Mouse (Mus musculus) MN1 (cell line): Measurements from ENCODE around the gene Msh5.
A peak's percentile ranks its signal among the peaks of the same experiment; 100 is the strongest.
"Not testable (repeated sequence)": the region's sequence is repeated elsewhere in the genome, so short reads cannot be mapped to it uniquely, and the experiment has no call there.

Experiments
- DNase-seq: peaks from one replicate; pipeline ENCODE4 v3.0.0-alpha.2; 2016; ENCODE audit warnings: low spot score

Msh5 gene

GRCm38 (mm10) chr17:35023756-35024155 lies 22.8 kb downstream of the Msh5 start:
- DNase-seq, result no peak

GRCm38 (mm10) chr17:35023221-35023620 lies 23.3 kb downstream of the Msh5 start:
- no peak for DNase-seq

GRCm38 (mm10) chr17:35022541-35023060 lies 23.9 kb downstream of the Msh5 start:
- no peak for DNase-seq

- peak; percentile 55 for DNase-seq
Observed at GRCm38 (mm10) chr17:35021842-35022477, 24.6 kb downstream of the Msh5 start.

GRCm38 (mm10) chr17:35021163-35021808 lies 25.3 kb downstream of the Msh5 start:
- peak; percentile 89 for DNase-seq

- no peak for DNase-seq
Observed at GRCm38 (mm10) chr17:35020551-35020950, 26.0 kb downstream of the Msh5 start.

- no peak for DNase-seq
Observed at GRCm38 (mm10) chr17:35019894-35020293, 26.7 kb downstream of the Msh5 start.

GRCm38 (mm10) chr17:35018171-35018570 lies 28.4 kb downstream of the Msh5 start:
- DNase-seq, result no peak

- DNase-seq, result no peak
Observed at GRCm38 (mm10) chr17:35017706-35018030, 28.9 kb downstream of the Msh5 start.

- DNase-seq, result no peak
Observed at GRCm38 (mm10) chr17:35016791-35017705, 29.5 kb downstream of the Msh5 start.

GRCm38 (mm10) chr17:35016376-35016775 lies 30.2 kb downstream of the Msh5 start, which contains the start of gene Vwa7:
Gene Vwa7 (plus strand): TSS chr17:35016579.
- peak; percentile 94 for DNase-seq

GRCm38 (mm10) chr17:35015296-35015695 lies 31.2 kb downstream of the Msh5 start:
- no peak for DNase-seq

GRCm38 (mm10) chr17:35013221-35013620 lies 33.3 kb downstream of the Msh5 start:
- no peak for DNase-seq

GRCm38 (mm10) chr17:35012430-35012829 lies 34.1 kb downstream of the Msh5 start:
- no peak for DNase-seq

GRCm38 (mm10) chr17:35011440-35011839 lies 35.1 kb downstream of the Msh5 start:
- DNase-seq, result no peak

- DNase-seq, result no peak
Observed at GRCm38 (mm10) chr17:35009586-35009985, 37.0 kb downstream of the Msh5 start.

- no peak for DNase-seq
Observed at GRCm38 (mm10) chr17:35007387-35007991, 39.1 kb downstream of the Msh5 start.

- not testable (repeated sequence) for DNase-seq
Observed at GRCm38 (mm10) chr17:35005902-35006301, 40.6 kb downstream of the Msh5 start.

GRCm38 (mm10) chr17:35005158-35005557 lies 41.4 kb downstream of the Msh5 start:
- no peak for DNase-seq

GRCm38 (mm10) chr17:35004075-35004717 lies 42.3 kb downstream of the Msh5 start:
- DNase-seq, result no peak

GRCm38 (mm10) chr17:35003022-35003838 lies 43.3 kb downstream of the Msh5 start:
- DNase-seq, result no peak
